Comparison of ENCODE assay signal across 8 mouse cellular contexts in the genomic region with DNA sequence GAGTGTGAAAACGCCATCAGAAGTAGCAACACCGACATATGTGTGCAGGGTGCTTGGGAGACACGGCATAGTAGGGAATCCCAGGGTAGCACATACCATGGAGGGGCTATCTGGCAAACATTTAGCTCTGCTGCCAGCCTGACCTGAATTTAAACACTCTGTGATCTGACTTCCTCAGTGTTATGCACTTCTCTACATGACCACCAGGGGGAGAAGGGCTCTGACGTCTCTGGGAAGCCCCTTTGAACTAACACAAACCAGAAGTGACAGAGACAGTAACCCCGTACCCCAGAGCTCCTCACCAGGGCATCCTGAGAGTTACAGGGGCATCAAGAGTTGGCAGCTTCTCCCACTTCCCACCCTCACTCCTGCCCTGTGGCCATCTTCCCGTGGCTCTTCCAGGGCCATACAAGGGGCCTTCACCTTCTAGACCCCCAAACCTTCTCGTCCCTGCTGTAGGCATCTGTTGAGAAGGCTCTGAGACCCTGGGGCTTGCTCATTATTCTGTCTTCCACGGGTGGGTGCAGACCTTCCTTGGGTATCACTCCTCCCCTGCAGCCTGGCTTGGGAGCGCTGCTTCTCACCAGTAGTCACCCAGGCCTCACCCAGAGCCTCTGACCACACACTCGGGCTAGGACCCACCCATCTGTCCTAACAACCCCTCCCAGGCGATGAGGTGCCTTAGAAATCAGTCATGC. TPM values are rescaled to one million over a fixed set of nuclear protein-coding genes. Genes with fewer than 3 reads are reported as not detected.
DNase-seq lines count a peak whose midpoint lies in the region; ATAC-seq and TF ChIP-seq lines count a peak whose summit lies in the region.
"Had no signal": no experiment of that assay in that cellular context is flagged by ENCODE, and none has a peak within 500 bp of the region (broad histone marks: within the 10 kb centered on the region; RNA-seq: fewer than 3 reads in every experiment).

No protein-coding gene starts in this region.

- no peak for DNase-seq in left cerebral cortex, adult 2 months (ENCODE audit: extremely low spot score in 1 of 2, low spot score in 2 of 2)
- DNase-seq in left cerebral cortex, postnatal 10 days (ENCODE audit: extremely low spot score in 1 of 2, low spot score in 2 of 2), result no peak
- peak; percentile 55 for DNase-seq in WW6 (ENCODE audit: low read depth, low spot score)
- DNase-seq in embryo, embryonic 11 days, result peak; percentile 71
- no peak for DNase-seq in frontal cortex, postnatal 36 days (ENCODE audit: low spot score in 2 of 2)

- intact Hi-C loops in left cerebral cortex, adult 2 months (cut with DNase I), result loop anchor here (2.0 kb wide), 1 partner anchor 19 kb away; no protein-coding TSS in a partner anchor
- intact Hi-C loops in left cerebral cortex, postnatal 10 days (cut with DNase I), result no loop called here

- no peak overlapping the region for H3K4me3 ChIP-seq in left cerebral cortex, adult 2 months
- H3K4me3 ChIP-seq in kidney, embryonic 14.5 days (ENCODE audit: low read length), result no peak overlapping the region
- no peak overlapping the region for H3K4me3 ChIP-seq in midbrain, embryonic 16.5 days (ENCODE audit: low read depth, low read length)

- H3K9me3 ChIP-seq in kidney, embryonic 14.5 days (ENCODE audit: control insufficient read depth, low read length), result no peaks in the 10 kb centered on the region
- H3K9me3 ChIP-seq in midbrain, embryonic 16.5 days (replicated peaks; ENCODE audit: control insufficient read depth, low read length, poor library complexity, severe bottlenecking), result no peaks in the 10 kb centered on the region

- TF ChIP-seq CTCF in left cerebral cortex, adult 2 months (IDR thresholded peaks at IDR 0.05), result peak; percentile 84

- H3K36me3 ChIP-seq in kidney, embryonic 14.5 days (ENCODE audit: control insufficient read depth, insufficient read depth, low read length), result no peaks in the 10 kb centered on the region
- H3K36me3 ChIP-seq in midbrain, embryonic 16.5 days (ENCODE audit: control insufficient read depth, insufficient read depth, low read length), result no peaks in the 10 kb centered on the region; the same call in 1 of the 2 replicates

- peak; percentile 43; the same call in 1 of the 2 replicates for ATAC-seq in kidney, embryonic 14.5 days (ENCODE audit: low FRiP score, low TSS enrichment)
- peak; percentile 39; the same call in 1 of the 2 replicates for ATAC-seq in midbrain, embryonic 16.5 days

- H3K4me1 ChIP-seq in kidney, embryonic 14.5 days (ENCODE audit: control insufficient read depth, insufficient read depth, low read length), result no peaks in the 10 kb centered on the region
- peaks cover 9% of the 10 kb centered on the region for H3K4me1 ChIP-seq in midbrain, embryonic 16.5 days (ENCODE audit: control insufficient read depth, insufficient read depth, low read length)

- H3K4me2 ChIP-seq in kidney, embryonic 14.5 days (replicated peaks; ENCODE audit: low read depth, low read length), result no peak overlapping the region
- H3K4me2 ChIP-seq in midbrain, embryonic 16.5 days (ENCODE audit: low read length), result no peak overlapping the region

- H3K9ac ChIP-seq in kidney, embryonic 14.5 days (ENCODE audit: low read depth, low read length), result no peak overlapping the region
- H3K9ac ChIP-seq in midbrain, embryonic 16.5 days (ENCODE audit: low read depth, low read length), result no peak overlapping the region

- 52% methylated on average over 11 of the region's 11 CpGs for WGBS in kidney, embryonic 14.5 days
- 46% methylated on average over 11 of the region's 11 CpGs for WGBS in midbrain, embryonic 16.5 days

- no peaks in the 10 kb centered on the region for H3K27me3 ChIP-seq in kidney, embryonic 14.5 days (ENCODE audit: control insufficient read depth, insufficient read depth, low read length)
- no peaks in the 10 kb centered on the region for H3K27me3 ChIP-seq in midbrain, embryonic 16.5 days (ENCODE audit: control insufficient read depth, insufficient read depth, low read depth, low read length)

- H3K27ac ChIP-seq in left cerebral cortex, adult 2 months, result peak overlapping the region; percentile 59
- H3K27ac ChIP-seq in kidney, embryonic 14.5 days (ENCODE audit: low read depth, low read length), result no peak overlapping the region
- H3K27ac ChIP-seq in midbrain, embryonic 16.5 days (ENCODE audit: low read length), result no peak overlapping the region

RNA-seq across cellular contexts. Expression of a gene that starts 37.3 kb away (rescaled TPM):
- total RNA-seq in left cerebral cortex, adult 2 months (2021), result 1 to 10 TPM in 1 of 2 experiments, under 1 TPM in 1; 0.91 to 3.2 TPM
- 1 to 10 TPM; 2.8 to 3.0 TPM for total RNA-seq in left cerebral cortex, postnatal 10 days (2021)
- polyA plus RNA-seq in kidney, embryonic 14.5 days (2014; fragmentation: Nextera tagmentation; extraction: Ambion mirVana), result not detected in 2 replicates
- polyA plus RNA-seq in midbrain, embryonic 16.5 days (2015; fragmentation: Nextera tagmentation; extraction: Ambion mirVana), result not detected in 2 replicates
- polyA plus RNA-seq: gonadal fat pad, adult 2 months had no signal

Comparison
In these comparisons a context has a peak if more than half of its experiments do, and no peak if none do; other contexts are left out.
1. DNase-seq: peak in WW6 (single experiment) and embryo, embryonic 11 days (single experiment); none in left cerebral cortex, adult 2 months (0 of 2), left cerebral cortex, postnatal 10 days (0 of 2) and frontal cortex, postnatal 36 days (0 of 2).